Mouse (Mus musculus): Measurements from ENCODE around the gene Olfr1056. TPM values are rescaled to one million over a fixed set of nuclear protein-coding genes. Genes with fewer than 3 reads are reported as not detected.
"Not testable (repeated sequence)": the region's sequence is repeated elsewhere in the genome, so short reads cannot be mapped to it uniquely, and the experiment has no call there.

The Olfr1056 gene
- not detected for total RNA-seq (2021)
- polyA plus RNA-seq (2012; rRNA removed) = not detected in 2 replicates
- long read RNA-seq = 0 reads

- H3K4me1 ChIP-seq (ENCODE audit: control insufficient read depth, insufficient read depth, low read length) = no peaks in the 10 kb centered on the region
- intact Hi-C loops (cut with DNase I) = no loop called here
- H3K9ac ChIP-seq (ENCODE audit: low read depth, low read length) = no peak within 1 kb of the TSS
- no peak within 1 kb of the TSS for H3K4me3 ChIP-seq
- TF ChIP-seq EP300 (IDR thresholded peaks at IDR 0.05; ENCODE audit: insufficient read depth, low read depth, low read length) = no peak
- TF ChIP-seq CTCF (IDR thresholded peaks at IDR 0.05) = no peak
- no peak for TF ChIP-seq POLR2A (IDR thresholded peaks at IDR 0.05; ENCODE audit: insufficient read depth, low read depth, low read length)
- no peak within 1 kb of the TSS for H3K27ac ChIP-seq
- H3K36me3 ChIP-seq (ENCODE audit: control insufficient read depth, insufficient read depth, low read length) = no peaks in the 10 kb centered on the region
- H3K27me3 ChIP-seq (ENCODE audit: control insufficient read depth, insufficient read depth, low read length) = no peaks in the 10 kb centered on the region
- no peaks in the 10 kb centered on the region for H3K79me2 ChIP-seq (replicated peaks; ENCODE audit: control insufficient read depth, insufficient read depth, low read length)
- no peak for DNase-seq
Observed at GRCm38 (mm10) chr2:86362369-86362768, at the start of gene Olfr1056. Gene Olfr1056, minus strand, starts transcription at chr2:86362469.

GRCm38 (mm10) chr2:86395114-86395513, 32.8 kb upstream of the Olfr1056 start:
- intact Hi-C loops (cut with DNase I) = no loop called here
- no peak overlapping the region for H3K27ac ChIP-seq
- no peak overlapping the region for H3K4me3 ChIP-seq
- no peak for DNase-seq
- no peaks in the 10 kb centered on the region for H3K27me3 ChIP-seq (ENCODE audit: control insufficient read depth, insufficient read depth, low read length)
- no peaks in the 10 kb centered on the region for H3K36me3 ChIP-seq (ENCODE audit: control insufficient read depth, insufficient read depth, low read length)
- TF ChIP-seq EP300 (IDR thresholded peaks at IDR 0.05; ENCODE audit: insufficient read depth, low read depth, low read length) (no peak), CTCF (IDR thresholded peaks at IDR 0.05) (no peak), POLR2A (IDR thresholded peaks at IDR 0.05; ENCODE audit: insufficient read depth, low read depth, low read length) (no peak)
- H3K79me2 ChIP-seq (replicated peaks; ENCODE audit: control insufficient read depth, insufficient read depth, low read length) = no peaks in the 10 kb centered on the region
- WGBS = 54% methylated on average over 2 of the region's 2 CpGs
- H3K9ac ChIP-seq (ENCODE audit: low read depth, low read length) = no peak overlapping the region
- H3K4me1 ChIP-seq (ENCODE audit: control insufficient read depth, insufficient read depth, low read length) = no peaks in the 10 kb centered on the region

- H3K4me3 ChIP-seq; H3K36me3 ChIP-seq (ENCODE audit: control insufficient read depth, insufficient read depth, low read length); intact Hi-C loops (cut with DNase I); H3K27me3 ChIP-seq (ENCODE audit: control insufficient read depth, insufficient read depth, low read length); H3K4me1 ChIP-seq (ENCODE audit: control insufficient read depth, insufficient read depth, low read length); DNase-seq; H3K9ac ChIP-seq (ENCODE audit: low read depth, low read length); H3K79me2 ChIP-seq (replicated peaks; ENCODE audit: control insufficient read depth, insufficient read depth, low read length); H3K27ac ChIP-seq: not testable (repeated sequence)
Observed at GRCm38 (mm10) chr2:86388461-86388860, 26.2 kb upstream of the Olfr1056 start, which contains the start of gene Olfr1058. Gene Olfr1058, minus strand, starts transcription at chr2:86388561.

- Histone ChIP-seq H3K4me3 (no peak within 1 kb of the TSS), H3K9ac (ENCODE audit: low read depth, low read length) (no peak within 1 kb of the TSS), H3K36me3 (ENCODE audit: control insufficient read depth, insufficient read depth, low read length) (no peaks in the 10 kb centered on the region), H3K4me1 (ENCODE audit: control insufficient read depth, insufficient read depth, low read length) (no peaks in the 10 kb centered on the region), H3K27me3 (ENCODE audit: control insufficient read depth, insufficient read depth, low read length) (no peaks in the 10 kb centered on the region), H3K27ac (no peak within 1 kb of the TSS), H3K79me2 (replicated peaks; ENCODE audit: control insufficient read depth, insufficient read depth, low read length) (no peaks in the 10 kb centered on the region)
- DNase-seq = no peak
- TF ChIP-seq EP300 (IDR thresholded peaks at IDR 0.05; ENCODE audit: insufficient read depth, low read depth, low read length) (no peak), POLR2A (IDR thresholded peaks at IDR 0.05; ENCODE audit: insufficient read depth, low read depth, low read length) (no peak), CTCF (IDR thresholded peaks at IDR 0.05) (no peak)
- intact Hi-C loops (cut with DNase I) = no loop called here
Observed at GRCm38 (mm10) chr2:86378293-86378692, 16.0 kb upstream of the Olfr1056 start, which contains the start of gene Olfr1057. Gene Olfr1057, minus strand, starts transcription at chr2:86378393.

GRCm38 (mm10) chr2:86366342-86366741, 4.1 kb upstream of the Olfr1056 start:
- intact Hi-C loops (cut with DNase I); H3K9ac ChIP-seq (ENCODE audit: low read depth, low read length); H3K36me3 ChIP-seq (ENCODE audit: control insufficient read depth, insufficient read depth, low read length); H3K4me1 ChIP-seq (ENCODE audit: control insufficient read depth, insufficient read depth, low read length); H3K79me2 ChIP-seq (replicated peaks; ENCODE audit: control insufficient read depth, insufficient read depth, low read length); H3K27me3 ChIP-seq (ENCODE audit: control insufficient read depth, insufficient read depth, low read length); DNase-seq; H3K4me3 ChIP-seq; H3K27ac ChIP-seq: not testable (repeated sequence)
- 90% methylated on average over 3 of the region's 6 CpGs for WGBS

GRCm38 (mm10) chr2:86351751-86352150, 10.5 kb downstream of the Olfr1056 start:
- H3K36me3 ChIP-seq (ENCODE audit: control insufficient read depth, insufficient read depth, low read length); H3K79me2 ChIP-seq (replicated peaks; ENCODE audit: control insufficient read depth, insufficient read depth, low read length); H3K4me1 ChIP-seq (ENCODE audit: control insufficient read depth, insufficient read depth, low read length); intact Hi-C loops (cut with DNase I); DNase-seq; H3K4me3 ChIP-seq; H3K27me3 ChIP-seq (ENCODE audit: control insufficient read depth, insufficient read depth, low read length); H3K9ac ChIP-seq (ENCODE audit: low read depth, low read length); H3K27ac ChIP-seq: not testable (repeated sequence)
- 74% methylated on average over 1 of the region's 1 CpGs for WGBS

- WGBS = 82% methylated on average over 5 of the region's 5 CpGs
- no peak for TF ChIP-seq EP300 (IDR thresholded peaks at IDR 0.05; ENCODE audit: insufficient read depth, low read depth, low read length)
- no peak for TF ChIP-seq CTCF (IDR thresholded peaks at IDR 0.05)
- no peak for TF ChIP-seq POLR2A (IDR thresholded peaks at IDR 0.05; ENCODE audit: insufficient read depth, low read depth, low read length)
- H3K4me3 ChIP-seq = no peak within 1 kb of the TSS
- intact Hi-C loops (cut with DNase I) = no loop called here
- H3K9ac ChIP-seq (ENCODE audit: low read depth, low read length) = no peak within 1 kb of the TSS
- H3K36me3 ChIP-seq (ENCODE audit: control insufficient read depth, insufficient read depth, low read length) = no peaks in the 10 kb centered on the region
- no peak within 1 kb of the TSS for H3K27ac ChIP-seq
- DNase-seq = no peak
- H3K79me2 ChIP-seq (replicated peaks; ENCODE audit: control insufficient read depth, insufficient read depth, low read length) = no peaks in the 10 kb centered on the region
- no peaks in the 10 kb centered on the region for H3K4me1 ChIP-seq (ENCODE audit: control insufficient read depth, insufficient read depth, low read length)
- H3K27me3 ChIP-seq (ENCODE audit: control insufficient read depth, insufficient read depth, low read length) = no peaks in the 10 kb centered on the region
Observed at GRCm38 (mm10) chr2:86350184-86350583, 12.1 kb downstream of the Olfr1056 start, which contains the start of gene Olfr1055. Gene Olfr1055, minus strand, starts transcription at chr2:86350284.
